In the genomic region with DNA sequence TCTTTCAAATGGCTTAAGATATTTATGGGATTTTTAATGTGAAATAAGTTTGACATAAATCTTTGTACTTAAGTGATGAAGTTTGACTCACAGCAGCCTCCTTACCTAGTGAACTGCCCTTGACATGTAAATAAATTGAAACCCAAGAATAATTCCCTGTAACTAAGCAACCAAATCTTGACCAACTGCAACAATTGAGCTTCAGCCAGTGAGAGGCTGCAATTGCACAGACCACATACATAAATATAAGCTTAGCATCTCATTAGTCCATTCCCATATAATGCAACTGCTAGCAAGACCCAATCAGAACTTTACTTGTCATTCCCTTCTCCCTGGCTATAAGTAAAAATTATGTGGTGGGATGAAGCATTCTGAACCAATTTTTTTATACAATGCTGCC, we compare ENCODE assay signal across 14 mouse cellular contexts.
"Had no signal": no experiment of that assay in that cellular context is flagged by ENCODE, and none has a peak within 500 bp of the region (broad histone marks: within the 10 kb centered on the region; RNA-seq: fewer than 3 reads in every experiment).

No protein-coding gene starts in this region.

- H3K9me3 ChIP-seq: kidney, embryonic 15.5 days; limb, embryonic 15.5 days; liver, embryonic 12.5 days; midbrain, embryonic 10.5 days; neural tube, embryonic 15.5 days had no signal

- DNase-seq: kidney, adult 2 months; kidney, postnatal 14 days; left cerebral cortex, postnatal 4 days; lung, embryonic 14.5 days; lung, postnatal 10 days; lung, postnatal 4 days; right cerebral cortex, adult 18-20 months; right cerebral cortex, postnatal 25 days; thymus, postnatal 36 days had no signal

- H3K4me3 ChIP-seq: kidney, embryonic 15.5 days; limb, embryonic 15.5 days; liver, embryonic 12.5 days; midbrain, embryonic 10.5 days; neural tube, embryonic 15.5 days had no signal

- H3K4me1 ChIP-seq: kidney, embryonic 15.5 days; limb, embryonic 15.5 days; liver, embryonic 12.5 days; neural tube, embryonic 15.5 days had no signal

- H3K27ac ChIP-seq: kidney, embryonic 15.5 days; limb, embryonic 15.5 days; liver, embryonic 12.5 days; midbrain, embryonic 10.5 days; neural tube, embryonic 15.5 days had no signal

- H3K4me2 ChIP-seq: kidney, embryonic 15.5 days; limb, embryonic 15.5 days; liver, embryonic 12.5 days; lung, embryonic 14.5 days; neural tube, embryonic 15.5 days had no signal

- H3K36me3 ChIP-seq: kidney, embryonic 15.5 days; limb, embryonic 15.5 days; liver, embryonic 12.5 days; midbrain, embryonic 10.5 days; neural tube, embryonic 15.5 days had no signal

- H3K9ac ChIP-seq: kidney, embryonic 15.5 days; limb, embryonic 15.5 days; liver, embryonic 12.5 days; lung, embryonic 14.5 days; neural tube, embryonic 15.5 days had no signal

- ATAC-seq: liver, embryonic 12.5 days had no signal

- H3K27me3 ChIP-seq: kidney, embryonic 15.5 days; limb, embryonic 15.5 days; liver, embryonic 12.5 days; neural tube, embryonic 15.5 days had no signal
